Mouse (Mus musculus) cerebellum, adult 18-20 months (tissue): ENCODE data around the gene Emc1.
A peak's percentile ranks its signal among the peaks of the same experiment; 100 is the strongest.

ENCODE experiments used
- DNase-seq, 2 experiments: peaks; one replicate each; pipeline ENCODE4 v3.0.0; 2021

Emc1 gene

DNA sequence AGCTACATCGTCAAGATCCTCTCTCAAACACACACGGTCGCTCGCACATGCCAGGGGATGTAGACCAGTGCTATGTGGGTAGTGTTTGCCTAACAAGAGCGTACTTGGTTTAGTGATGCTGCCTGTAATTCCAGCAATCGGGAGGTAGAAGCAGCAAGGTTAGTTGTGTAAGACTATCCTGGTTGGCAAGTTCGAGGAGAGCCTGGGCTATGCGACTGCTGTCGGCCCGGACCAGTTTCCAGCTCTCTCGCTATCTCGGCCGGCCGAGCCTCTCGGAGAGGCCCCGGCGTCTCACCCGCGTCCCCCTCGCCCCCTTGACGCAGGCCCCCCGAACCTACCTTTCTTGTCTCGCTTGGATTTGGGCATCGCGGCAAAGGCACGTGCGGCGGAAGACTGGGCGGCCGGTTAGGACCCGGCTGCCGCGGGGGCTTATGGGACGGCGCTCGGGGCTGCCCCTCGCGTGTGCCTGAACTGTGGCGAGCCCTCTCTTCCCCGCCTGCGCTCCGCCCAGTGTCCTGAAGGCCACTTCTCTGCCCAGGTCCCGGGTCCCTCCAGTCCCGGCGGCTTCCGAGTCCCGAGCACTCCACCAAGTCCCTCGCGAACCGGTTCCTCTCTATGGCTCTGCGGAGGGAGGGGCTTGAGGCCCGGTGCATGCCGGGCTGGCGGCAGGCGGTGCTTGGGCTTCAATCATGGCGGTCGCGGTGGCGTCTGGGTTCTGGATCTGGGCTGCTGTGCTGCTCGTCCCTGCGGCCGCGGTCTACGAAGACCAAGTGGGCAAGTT lies at the start of gene Emc1, which contains the start of the genes Mrto4 and Ubr4:
TSS of gene Emc1 (plus strand) at position 657 of the 781 bp plus-strand sequence.
TSS of gene Mrto4 (minus strand) at position 646 of the 781 bp plus-strand sequence.
TSS of gene Ubr4 (plus strand) at position 679 of the 781 bp plus-strand sequence.
- DNase-seq = peak; percentile 87 to 88

DNA sequence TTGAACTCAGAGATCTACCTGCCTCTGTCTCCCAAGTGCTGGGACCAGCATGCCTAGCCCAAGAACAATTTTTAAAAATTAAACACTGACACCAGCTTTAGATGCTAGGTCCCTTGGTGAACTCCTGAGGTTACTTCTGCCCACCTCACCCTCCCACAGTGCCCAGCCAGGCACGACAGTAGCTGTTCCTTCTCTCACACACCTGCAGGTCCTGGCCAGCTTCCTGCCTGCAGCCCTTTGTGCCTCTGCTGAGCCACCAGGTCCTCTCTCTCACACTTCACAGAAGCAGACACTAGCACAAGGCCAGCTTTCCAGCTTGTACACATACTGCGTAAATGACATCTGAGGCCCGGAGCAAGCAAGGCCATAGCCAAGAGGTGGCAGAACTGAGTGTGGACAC lies 46.9 kb upstream of the Emc1 start:
- no peak for DNase-seq

DNA sequence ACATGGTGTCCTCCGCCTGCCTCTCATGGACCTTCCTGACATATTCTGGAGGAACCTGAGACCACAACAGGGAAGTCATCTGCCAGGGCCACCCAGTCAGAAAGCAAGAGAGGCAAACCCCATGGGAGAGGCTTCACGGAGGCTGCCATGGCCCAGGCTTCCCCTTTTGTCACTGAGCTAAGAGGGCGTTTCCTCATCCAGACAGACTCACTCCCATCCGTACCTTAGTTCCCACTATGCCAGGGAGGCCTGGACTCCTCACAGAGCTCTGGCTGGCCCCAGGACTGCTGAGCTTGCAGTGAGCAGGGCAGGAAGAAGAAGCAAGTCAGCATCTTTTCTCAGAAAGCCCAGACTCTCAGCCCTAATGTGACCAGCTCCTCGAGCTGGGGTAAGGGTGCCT lies 44.5 kb upstream of the Emc1 start:
- DNase-seq = no peak

DNA sequence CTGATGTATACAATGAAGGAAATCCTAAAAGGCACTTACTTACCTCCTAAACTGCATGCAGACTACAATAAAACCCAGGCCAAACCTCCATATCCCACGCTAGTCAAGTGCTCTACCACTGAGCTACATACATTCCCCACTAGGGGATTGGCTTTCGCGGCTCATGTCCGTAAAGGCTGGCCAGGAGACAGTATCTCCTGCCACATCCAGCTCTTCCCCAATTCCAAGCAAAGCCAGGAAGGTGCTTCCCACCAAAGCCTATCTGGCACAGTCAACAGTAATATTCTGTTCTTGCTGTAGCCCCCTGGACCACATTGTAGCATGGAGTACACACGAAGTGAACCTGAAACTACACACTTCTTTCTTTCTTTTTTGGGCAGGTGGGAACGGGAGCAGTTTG lies 42.7 kb upstream of the Emc1 start:
- DNase-seq = peak in 1 of 2 experiments; percentile 22

DNA sequence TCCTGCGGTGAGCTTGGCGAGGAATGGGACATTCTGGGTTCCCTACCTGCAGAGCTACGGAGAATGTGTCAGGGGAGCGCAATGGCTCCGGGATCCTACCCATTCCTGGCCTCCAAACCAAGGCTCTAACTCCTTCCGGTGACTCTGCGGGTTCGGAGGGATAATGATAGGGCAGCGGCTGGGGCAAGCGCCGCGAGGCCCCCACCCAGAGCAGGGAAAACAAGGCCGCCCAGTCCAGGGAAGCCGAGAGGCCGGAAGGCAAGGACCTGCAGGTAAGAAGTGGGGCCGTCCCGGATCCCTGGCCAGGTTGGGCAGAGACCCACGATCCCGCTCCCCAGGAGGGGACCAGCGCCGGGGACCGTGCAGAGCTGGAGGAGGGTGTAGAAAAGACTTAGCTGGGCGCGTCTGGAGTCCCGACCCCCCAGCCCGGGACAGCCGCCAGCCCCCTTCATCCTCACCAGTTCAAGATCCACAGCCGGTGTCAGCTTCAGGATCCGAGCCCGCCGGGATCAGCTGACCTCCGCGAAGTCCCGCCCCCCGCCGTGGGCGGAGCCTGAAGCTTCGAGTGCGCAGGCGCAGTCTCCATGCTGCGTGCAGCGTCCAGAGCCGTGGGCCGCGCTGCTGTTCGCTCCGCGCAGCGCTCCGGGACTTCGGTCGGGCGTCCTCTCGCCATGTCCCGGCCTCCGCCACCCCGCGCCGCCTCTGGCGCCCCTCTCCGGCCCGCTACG lies 42.1 kb upstream of the Emc1 start, which contains the start of the genes Pqlc2 and Akr7a5:
TSS of gene Pqlc2 (minus strand) at position 538 of the 728 bp plus-strand sequence.
TSS of gene Akr7a5 (plus strand) at position 574 of the 728 bp plus-strand sequence.
- DNase-seq = peak; percentile 97 to 100

DNA sequence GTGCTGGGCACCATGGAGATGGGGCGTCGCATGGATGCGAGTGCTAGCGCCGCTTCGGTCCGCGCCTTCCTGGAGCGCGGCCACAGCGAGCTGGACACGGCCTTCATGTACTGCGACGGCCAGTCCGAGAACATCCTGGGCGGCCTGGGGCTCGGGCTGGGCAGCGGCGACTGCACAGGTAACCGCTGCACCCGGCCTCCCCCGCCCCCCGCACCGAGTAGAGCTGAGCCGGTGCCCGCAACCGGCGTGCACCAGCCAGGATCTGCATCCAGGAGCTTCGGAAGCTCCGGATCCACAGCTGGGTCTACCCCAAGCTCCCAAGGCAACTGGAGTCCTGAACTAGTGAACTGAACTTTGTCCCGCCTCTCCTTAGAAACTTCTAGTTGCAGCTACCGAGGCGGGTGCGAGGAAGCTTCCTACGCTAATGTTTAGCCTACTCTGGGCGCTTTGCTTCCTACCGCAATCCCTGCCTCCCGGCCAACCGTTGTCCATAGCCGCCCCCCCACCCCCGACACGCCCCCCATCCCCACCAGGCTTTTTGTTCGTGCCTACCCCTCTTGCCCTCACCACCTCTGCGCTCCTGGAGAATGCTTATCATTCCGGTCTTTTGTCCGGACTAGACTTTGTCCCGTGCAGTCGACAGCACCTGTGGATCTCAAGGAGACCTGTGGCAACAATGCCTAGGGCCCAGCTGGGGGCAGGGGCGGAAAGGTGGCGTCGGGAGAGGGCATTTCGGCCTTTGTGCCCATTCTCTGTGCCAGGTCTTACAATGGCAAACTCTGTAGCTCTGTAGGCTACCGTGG lies 41.3 kb upstream of the Emc1 start:
- DNase-seq = no peak

DNA sequence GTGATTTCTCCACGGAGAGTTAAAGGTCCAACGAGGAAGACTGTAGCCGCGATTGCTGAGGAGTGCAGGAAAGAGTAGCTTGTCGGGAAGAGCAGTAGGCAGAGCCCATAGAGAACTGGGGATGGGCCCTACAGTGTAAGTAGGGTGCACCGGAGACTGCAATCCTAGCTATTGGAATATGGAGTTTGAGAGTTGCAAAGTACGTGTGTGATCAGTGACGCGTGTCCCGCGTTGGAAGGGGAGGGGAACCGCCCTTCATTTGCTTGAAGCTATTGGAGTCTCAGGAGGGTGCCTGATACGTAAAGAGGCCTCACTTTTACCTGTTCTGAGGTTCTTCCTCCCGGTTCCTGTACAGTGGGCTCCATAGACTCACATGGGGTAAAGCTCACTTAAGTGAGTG lies 40.7 kb upstream of the Emc1 start:
- DNase-seq = no peak

DNA sequence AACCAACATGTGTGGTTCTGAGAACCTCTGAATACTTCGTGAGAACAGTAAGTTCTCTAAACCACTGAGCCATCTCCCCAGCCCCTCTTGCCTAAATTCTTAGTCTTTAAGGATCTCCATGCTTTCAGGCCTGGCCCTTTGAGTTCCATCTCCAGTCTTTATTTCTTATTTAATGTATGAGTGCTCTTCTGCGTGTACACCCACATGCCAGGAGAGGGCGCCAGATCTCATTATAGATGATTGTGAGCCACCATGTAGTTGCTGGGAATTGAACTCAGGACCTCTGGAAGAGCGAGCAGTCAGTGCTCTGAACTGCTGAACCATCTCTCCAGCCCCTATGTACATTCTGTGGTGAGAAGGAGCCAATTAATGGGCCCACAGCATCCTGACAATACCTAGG lies 39.8 kb upstream of the Emc1 start:
- DNase-seq = peak; percentile 31 to 48

DNA sequence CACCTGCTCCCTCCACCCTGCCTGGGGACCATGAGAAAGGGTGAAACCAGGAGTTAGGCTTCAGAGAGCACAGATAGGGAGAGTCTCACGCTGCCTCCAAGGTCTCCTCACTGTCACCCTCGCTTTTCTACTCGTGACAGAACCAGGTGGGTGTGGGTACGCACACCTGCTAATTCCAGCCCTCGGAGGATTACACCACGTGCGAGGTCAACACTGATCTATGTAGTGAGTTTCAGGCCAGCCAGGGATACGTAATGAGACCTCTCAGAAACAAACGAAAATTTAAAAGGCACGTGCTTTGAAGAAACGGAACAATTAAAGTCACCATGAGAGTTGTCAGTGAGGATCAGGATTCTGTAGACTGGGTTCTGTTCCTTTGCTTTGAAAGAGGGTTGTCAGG lies 33.9 kb upstream of the Emc1 start:
- no peak for DNase-seq

DNA sequence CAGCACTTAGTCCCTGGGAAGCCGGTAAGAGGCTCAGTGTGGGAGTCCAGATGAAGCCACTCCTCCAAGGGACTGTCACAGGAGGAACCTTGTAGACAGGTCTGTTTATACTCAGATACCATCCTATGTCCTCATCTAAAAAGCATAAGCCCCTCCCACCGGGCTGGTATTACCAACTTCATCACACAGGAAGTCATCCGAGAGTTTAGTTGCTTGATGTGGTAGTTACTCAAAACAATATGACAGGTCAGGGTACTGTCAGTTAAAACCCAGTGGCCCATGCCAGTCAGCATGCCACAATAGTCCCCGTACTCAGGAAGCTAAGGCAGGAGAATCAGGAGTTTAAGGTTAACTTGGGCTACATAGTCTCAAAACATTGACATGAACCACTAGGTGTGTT lies 32.6 kb upstream of the Emc1 start:
- no peak for DNase-seq

DNA sequence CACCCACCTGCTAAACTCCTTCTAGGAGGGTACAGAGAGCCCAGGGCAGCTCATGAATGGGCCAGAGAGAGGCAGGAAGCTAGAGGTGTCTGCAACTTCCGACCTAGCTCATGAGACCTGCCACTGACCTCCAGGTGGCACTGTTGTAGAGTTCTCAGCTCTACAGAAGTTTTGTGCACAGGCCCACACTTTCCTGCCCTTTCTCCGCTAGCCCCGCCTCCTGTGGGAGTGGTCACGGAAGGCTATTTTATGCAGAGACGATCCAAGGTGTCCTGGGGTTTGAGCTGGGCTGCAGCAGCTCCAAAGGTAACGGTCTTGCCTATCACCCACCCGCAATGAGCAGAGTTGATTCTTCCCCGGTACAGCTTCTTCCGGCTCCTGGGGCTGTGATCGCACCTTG lies 21.8 kb upstream of the Emc1 start:
- peak; percentile 35 to 48 for DNase-seq

DNA sequence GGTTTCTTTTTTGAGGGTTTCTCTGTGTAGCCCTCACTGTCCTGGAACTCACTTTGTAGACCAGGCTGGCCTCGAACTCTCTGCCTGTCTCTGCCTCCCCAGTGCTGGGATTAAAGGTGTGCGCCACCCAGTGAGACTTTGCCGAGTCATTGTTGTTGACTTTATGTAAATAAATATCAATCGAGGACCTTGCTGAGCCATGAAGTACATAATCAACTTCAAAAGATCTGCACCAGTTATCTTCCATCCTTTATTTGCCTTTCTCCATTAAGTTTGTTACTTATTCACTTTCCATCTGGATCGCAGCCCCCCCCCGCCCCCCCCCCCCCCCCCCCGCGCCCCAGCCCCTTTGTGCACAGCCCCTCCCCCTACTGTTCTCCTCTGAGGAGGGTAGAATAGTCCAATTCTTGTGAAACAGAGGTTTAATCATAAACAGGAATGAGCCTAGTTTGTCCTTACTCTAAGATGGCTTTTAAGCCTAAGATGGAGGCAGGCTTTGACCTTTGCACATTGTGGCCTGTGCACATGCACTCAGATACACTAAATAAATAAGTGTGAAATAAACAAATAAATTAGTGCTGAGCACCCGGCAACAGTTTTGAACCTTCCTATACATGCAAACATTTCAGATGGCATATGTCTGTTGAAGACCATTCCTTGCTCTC lies 17.6 kb upstream of the Emc1 start:
- DNase-seq = no peak

DNA sequence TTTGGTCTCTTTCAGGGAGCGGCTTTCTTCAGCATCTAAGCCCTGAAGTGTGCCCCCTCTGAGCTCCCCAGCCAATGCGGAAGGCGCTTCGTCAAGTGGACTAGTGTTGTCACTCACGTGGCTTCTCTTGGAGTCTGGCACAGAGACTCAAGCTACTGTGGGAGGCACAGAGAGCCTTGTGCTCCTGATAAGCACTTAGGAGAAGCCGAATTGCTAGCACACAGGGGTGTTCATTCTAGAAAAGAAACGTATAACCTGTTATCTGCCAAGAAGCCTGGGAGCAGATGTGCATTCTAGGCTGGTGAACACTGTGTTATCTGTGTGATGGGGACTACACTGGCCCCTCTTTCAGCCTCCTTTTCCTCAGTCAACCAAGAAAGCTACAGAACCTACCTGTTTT lies 16.9 kb upstream of the Emc1 start:
- DNase-seq = no peak

DNA sequence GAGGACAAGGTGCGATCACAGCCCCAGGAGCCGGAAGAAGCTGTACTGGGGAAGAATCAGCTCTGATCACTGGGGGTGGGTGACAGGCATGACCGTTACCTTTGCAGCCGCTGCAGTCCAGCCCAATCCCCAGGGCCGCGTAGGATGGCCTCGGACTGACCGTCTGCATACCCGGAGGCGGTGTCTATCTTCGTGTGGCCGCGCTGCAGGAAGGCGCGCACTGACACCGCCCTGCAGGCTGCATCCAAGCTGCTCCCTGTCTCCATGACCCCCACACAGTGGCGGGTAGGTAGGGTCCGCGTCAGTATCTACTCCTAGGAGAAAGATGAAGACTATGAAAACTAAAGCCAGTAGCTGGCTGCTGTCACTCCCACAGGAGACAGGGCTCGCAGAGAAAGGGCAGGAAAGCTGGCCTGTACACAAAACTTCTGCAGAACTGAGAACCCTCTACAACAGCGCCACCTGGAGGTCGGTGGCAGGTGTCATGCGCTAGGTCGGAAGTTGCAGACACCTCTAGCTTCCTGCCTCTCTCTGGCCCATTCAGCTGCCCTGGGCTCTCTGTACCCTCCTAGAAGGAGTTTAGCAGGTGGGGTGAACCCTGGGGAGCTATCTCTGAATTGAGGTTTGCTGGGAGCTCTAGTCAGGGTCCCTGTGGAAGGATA lies 15.4 kb upstream of the Emc1 start:
- DNase-seq = peak; percentile 67 to 78

DNA sequence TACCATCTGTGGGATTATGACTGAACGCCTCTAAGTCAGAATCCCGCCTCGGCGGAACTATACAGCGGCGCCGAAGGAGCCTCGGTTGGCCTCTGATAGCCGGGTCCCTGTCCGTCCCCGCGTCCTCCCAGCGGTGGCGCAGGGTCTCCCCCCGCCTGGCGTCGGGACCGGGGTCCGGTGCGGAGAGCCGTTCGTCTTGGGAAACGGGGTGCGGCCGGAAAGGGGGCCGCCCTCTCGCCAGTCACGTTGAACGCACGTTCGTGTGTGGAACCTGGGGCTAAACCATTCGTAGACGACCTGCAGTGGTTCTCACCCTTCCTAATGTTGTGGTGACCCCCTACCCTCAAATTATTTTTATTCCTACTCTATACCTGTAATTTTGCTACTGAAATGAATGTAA lies 14.2 kb upstream of the Emc1 start:
- no peak for DNase-seq

DNA sequence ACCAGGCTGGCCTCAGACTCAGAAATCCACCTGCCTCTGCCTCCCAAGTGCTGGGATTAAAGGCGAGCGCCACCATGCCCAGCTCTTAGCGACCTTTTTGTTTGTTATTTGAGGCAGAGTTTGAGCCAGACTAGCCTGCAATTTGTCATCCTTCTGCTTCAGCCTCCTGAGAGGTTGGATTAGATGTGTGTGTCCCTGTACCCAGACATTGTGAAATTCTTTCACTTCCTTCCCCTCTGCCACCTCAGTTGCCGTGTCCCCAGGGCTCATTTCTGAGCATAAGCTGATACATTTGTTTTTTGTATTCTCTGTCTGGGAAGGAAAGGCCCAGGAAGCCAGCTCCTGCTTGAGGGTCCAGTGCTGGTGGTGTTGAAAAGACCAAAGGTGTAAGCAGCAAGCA lies 11.6 kb upstream of the Emc1 start:
- DNase-seq = no peak

DNA sequence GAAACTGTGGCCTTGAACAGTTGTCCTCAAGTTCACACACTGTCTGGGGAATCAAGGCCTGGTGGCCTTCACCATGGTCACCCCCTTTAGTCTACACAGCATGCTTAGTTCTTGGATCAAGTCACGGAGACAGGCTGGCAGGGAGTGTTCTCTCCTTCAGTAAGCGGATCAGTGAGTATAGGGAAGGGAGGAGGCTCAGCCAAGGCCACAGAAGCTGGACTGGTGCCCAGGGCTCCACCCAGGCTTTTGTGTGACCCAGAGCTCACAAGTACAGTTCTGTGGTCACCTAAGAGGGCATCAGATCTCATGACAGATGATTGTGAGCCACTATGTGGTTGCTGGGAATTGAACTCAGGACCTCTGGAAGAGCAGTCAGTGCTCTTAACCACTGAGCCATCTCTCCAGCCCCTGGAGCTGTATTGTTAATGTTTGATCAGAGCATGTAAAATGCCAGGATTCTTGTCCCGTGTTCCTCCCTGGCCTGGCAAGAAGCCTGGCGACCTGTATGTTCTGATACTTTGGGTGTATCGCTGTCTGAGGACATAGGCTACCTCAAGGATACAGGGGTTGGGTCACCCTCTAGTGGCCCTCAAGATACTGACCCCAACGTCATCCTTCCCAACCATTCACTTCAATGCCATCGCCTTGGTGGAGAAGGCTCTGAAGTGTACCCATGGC lies 10.7 kb upstream of the Emc1 start:
- no peak for DNase-seq

DNA sequence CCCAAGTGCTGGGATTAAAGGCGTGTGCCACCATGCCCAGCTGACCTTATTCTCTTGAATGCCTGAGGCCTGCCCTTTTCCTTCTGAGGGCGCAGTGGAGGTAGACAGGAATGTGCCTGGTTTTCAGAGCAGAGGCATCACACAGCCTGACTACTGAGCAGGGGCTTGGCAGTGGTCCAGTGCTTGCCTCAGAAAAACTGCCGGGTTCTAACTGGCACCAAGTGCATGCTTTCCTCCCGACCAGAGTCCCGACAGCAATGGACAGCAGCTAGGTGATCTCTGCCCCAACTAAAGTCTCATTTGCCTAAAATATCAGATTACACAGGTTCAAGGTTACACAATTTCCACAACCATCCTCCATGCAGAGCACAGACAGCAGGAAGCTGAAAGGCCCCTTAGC lies 8.7 kb upstream of the Emc1 start:
- peak; percentile 16 to 29 for DNase-seq

DNA sequence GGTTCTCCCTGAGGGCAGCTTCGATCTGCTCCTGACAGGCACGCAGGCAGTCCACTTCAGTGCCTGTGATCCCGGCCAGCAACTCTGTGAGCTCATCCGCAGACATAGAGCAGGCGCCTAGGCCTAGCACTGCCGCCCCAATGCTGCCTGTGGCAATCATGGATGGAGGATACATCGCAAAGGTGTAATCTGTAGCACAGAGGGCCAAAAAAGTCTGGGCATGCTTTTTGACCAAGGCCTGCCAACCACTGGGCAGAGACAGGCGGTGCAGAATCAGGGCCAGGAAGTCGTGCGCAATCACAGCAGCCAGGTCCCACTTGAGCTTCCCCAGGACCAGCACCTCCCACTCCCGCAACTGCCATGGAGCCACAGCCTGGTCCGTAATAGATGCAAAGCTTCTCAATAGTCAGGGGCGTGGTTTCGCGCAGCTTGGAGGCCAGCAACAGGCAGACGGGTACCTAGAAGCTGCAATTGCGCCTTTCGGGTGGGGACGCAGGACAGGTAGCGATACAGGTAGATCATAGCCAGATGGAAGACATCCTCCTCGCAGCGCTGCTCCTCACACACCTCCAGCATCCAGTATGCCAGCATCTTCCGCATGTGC lies 6.9 kb upstream of the Emc1 start:
- DNase-seq = no peak

DNA sequence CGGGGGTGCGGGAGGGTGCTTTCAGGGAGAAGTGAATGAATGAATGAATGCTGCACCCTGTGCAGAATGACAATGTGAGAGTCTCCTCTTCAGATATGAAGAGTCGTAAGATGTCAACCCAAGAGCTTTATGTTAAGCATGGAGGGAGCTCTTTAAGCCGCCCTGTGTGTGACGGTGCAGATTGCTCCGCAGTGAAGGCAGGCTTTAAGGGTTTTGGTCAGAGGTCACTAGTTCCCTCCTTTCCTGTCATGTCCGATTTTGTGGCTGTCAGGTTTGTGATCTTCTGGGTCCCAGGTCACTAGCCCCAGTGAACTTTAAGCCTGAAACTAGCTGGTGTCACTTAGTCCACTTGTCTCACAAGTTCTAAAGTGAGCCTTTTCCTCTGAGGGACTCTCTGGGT lies 445 bp downstream of the Emc1 start:
- no peak for DNase-seq

DNA sequence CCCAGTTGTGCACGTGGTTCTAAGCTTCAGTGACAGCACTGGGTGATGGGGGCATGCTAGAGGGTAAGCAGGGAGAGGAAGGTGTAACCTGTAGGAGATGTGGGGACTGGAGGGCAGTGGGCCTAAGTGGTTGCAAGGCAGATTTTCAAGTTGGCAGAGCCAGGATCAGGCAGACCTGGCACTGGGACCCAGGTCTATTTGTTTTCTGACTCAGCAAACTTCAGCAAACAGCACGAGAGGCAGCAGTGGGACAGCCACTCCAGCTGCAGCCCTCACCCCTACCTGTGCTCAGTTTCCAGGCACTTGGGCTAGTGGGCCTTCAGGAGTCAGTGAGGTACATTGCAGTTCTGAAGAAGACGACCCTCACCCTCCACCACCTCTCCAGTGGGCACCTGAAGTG lies 4.8 kb downstream of the Emc1 start:
- no peak for DNase-seq
